Mouse (Mus musculus): ENCODE data around the gene Bpifb4. TPM values are rescaled to one million over a fixed set of nuclear protein-coding genes. Genes with fewer than 3 reads are reported as not detected.

Gene Bpifb4
- total and polyA plus RNA-seq, 2 experiments from 2014 or later = 0.16 TPM; not detected in 1

- H3K9me3 ChIP-seq (ENCODE audit: low read length) = no peaks in the 10 kb centered on the region
- H3K4me2 ChIP-seq (ENCODE audit: low read depth, low read length) = no peak overlapping the region
- 81% methylated on average over 6 of the region's 6 CpGs for WGBS
- H3K4me3 ChIP-seq (ENCODE audit: low read length) = no peak overlapping the region
- no peak for DNase-seq (ENCODE audit: low spot score)
- H3K4me1 ChIP-seq (ENCODE audit: insufficient read depth, low read length) = no peaks in the 10 kb centered on the region
- no peak for TF ChIP-seq CTCF (IDR thresholded peaks at IDR 0.05; ENCODE audit: low read depth)
- H3K9ac ChIP-seq (replicated peaks; ENCODE audit: low read length) = no peak overlapping the region
- no peak overlapping the region for H3K27ac ChIP-seq
- no peaks in the 10 kb centered on the region for H3K36me3 ChIP-seq (ENCODE audit: insufficient read depth, low read length)
- no peak for ATAC-seq
- no peaks in the 10 kb centered on the region for H3K27me3 ChIP-seq (ENCODE audit: insufficient read depth, low read length)
These were observed 16.8 kb upstream of the Bpifb4 start for GRCm38 (mm10) chr2:153921246-153921645.

DNA sequence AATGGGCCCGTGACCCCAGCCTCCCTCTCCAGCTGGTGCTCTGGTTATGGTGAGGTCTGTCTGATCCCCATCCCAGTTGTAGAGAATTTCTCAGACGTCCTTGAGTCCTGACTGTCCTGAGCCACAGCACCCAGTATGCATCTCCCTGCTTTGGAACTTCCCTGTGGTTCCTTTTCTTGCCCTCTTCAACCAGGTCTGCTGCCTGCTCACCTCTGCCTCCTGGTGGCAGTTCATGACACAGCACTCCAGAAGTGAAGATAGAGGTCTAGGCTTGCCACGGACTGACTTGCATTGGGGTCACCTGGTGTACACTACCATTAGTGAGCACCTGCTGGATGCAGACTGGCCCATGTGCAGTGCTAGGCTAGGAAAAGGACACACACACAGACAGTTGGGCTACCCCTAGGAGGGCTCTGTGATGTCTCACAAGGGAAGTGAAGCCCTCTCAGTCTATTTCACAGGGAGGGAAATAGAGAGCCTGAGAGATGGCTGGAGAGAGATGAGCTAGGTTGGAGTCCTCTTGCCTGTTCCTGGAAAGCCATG lies 8.1 kb upstream of the Bpifb4 start:
- Histone ChIP-seq H3K4me1 (ENCODE audit: insufficient read depth, low read length) (no peaks in the 10 kb centered on the region), H3K36me3 (ENCODE audit: insufficient read depth, low read length) (no peaks in the 10 kb centered on the region), H3K4me2 (ENCODE audit: low read depth, low read length) (no peak overlapping the region), H3K9ac (replicated peaks; ENCODE audit: low read length) (no peak overlapping the region), H3K9me3 (ENCODE audit: low read length) (no peaks in the 10 kb centered on the region), H3K27ac (no peak overlapping the region), H3K4me3 (ENCODE audit: low read length) (no peak overlapping the region), H3K27me3 (ENCODE audit: insufficient read depth, low read length) (no peaks in the 10 kb centered on the region)
- peak; percentile 97 for TF ChIP-seq CTCF (IDR thresholded peaks at IDR 0.05; ENCODE audit: low read depth)
- DNase-seq (ENCODE audit: low spot score) = peak; percentile 60
- peak; percentile 27; the same call in 1 of the 2 replicates for ATAC-seq
- WGBS = 34% methylated on average over 3 of the region's 3 CpGs

DNA sequence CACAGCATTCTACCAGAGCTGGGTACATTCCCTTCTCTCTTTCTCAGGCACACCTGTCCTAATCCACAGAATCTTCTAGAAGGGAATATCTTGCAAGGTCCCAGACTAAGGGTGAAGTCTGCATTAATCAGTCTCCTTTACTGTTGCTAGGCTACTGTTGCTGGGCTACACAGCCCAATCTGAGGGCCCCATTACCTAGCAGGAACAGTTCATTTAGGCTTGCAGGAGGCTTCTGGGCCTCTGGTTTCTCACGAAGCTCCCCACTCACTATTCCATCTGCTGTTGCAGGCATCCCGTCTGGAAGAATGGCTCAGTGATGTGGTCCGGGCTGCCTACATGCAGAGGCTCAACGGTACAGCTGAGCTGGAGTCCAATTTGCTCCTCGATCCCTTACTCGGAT lies 6.9 kb upstream of the Bpifb4 start:
- no peak for TF ChIP-seq CTCF (IDR thresholded peaks at IDR 0.05; ENCODE audit: low read depth)
- 53% methylated on average over 6 of the region's 6 CpGs for WGBS
- ATAC-seq = peak; percentile 42; the same call in 1 of the 2 replicates

GRCm38 (mm10) chr2:153933311-153933710 lies 4.7 kb upstream of the Bpifb4 start:
- no peak overlapping the region for H3K4me2 ChIP-seq (ENCODE audit: low read depth, low read length)
- 20% methylated on average over 6 of the region's 6 CpGs for WGBS
- H3K9me3 ChIP-seq (ENCODE audit: low read length) = no peaks in the 10 kb centered on the region
- no peaks in the 10 kb centered on the region for H3K4me1 ChIP-seq (ENCODE audit: insufficient read depth, low read length)
- no peak for TF ChIP-seq CTCF (IDR thresholded peaks at IDR 0.05; ENCODE audit: low read depth)
- no peaks in the 10 kb centered on the region for H3K36me3 ChIP-seq (ENCODE audit: insufficient read depth, low read length)
- no peak overlapping the region for H3K27ac ChIP-seq
- DNase-seq (ENCODE audit: low spot score) (peak; percentile 53), ATAC-seq (no peak)
- no peak overlapping the region for H3K4me3 ChIP-seq (ENCODE audit: low read length)
- H3K9ac ChIP-seq (replicated peaks; ENCODE audit: low read length) = no peak overlapping the region
- H3K27me3 ChIP-seq (ENCODE audit: insufficient read depth, low read length) = no peaks in the 10 kb centered on the region

More for the DNA sequence above, 6.9 kb upstream of the Bpifb4 start:
- Histone ChIP-seq H3K27ac (no peak overlapping the region), H3K27me3 (ENCODE audit: insufficient read depth, low read length) (no peaks in the 10 kb centered on the region), H3K36me3 (ENCODE audit: insufficient read depth, low read length) (no peaks in the 10 kb centered on the region), H3K4me3 (ENCODE audit: low read length) (no peak overlapping the region), H3K4me1 (ENCODE audit: insufficient read depth, low read length) (no peaks in the 10 kb centered on the region), H3K9me3 (ENCODE audit: low read length) (no peaks in the 10 kb centered on the region), H3K4me2 (ENCODE audit: low read depth, low read length) (no peak overlapping the region), H3K9ac (replicated peaks; ENCODE audit: low read length) (no peak overlapping the region)
- DNase-seq (ENCODE audit: low spot score) = peak; percentile 37

GRCm38 (mm10) chr2:153935348-153935747 lies 2.7 kb upstream of the Bpifb4 start:
- Histone ChIP-seq H3K36me3 (ENCODE audit: insufficient read depth, low read length) (no peaks in the 10 kb centered on the region), H3K27me3 (ENCODE audit: insufficient read depth, low read length) (no peaks in the 10 kb centered on the region), H3K9me3 (ENCODE audit: low read length) (no peaks in the 10 kb centered on the region), H3K4me3 (ENCODE audit: low read length) (no peak overlapping the region), H3K27ac (no peak overlapping the region), H3K9ac (replicated peaks; ENCODE audit: low read length) (no peak overlapping the region), H3K4me2 (ENCODE audit: low read depth, low read length) (no peak overlapping the region), H3K4me1 (ENCODE audit: insufficient read depth, low read length) (no peaks in the 10 kb centered on the region)
- WGBS = 87% methylated on average over 6 of the region's 6 CpGs
- peak; percentile 16; the same call in 1 of the 2 replicates for TF ChIP-seq CTCF (IDR thresholded peaks at IDR 0.05; ENCODE audit: low read depth)
- DNase-seq (ENCODE audit: low spot score) = no peak
- no peak for ATAC-seq

DNA sequence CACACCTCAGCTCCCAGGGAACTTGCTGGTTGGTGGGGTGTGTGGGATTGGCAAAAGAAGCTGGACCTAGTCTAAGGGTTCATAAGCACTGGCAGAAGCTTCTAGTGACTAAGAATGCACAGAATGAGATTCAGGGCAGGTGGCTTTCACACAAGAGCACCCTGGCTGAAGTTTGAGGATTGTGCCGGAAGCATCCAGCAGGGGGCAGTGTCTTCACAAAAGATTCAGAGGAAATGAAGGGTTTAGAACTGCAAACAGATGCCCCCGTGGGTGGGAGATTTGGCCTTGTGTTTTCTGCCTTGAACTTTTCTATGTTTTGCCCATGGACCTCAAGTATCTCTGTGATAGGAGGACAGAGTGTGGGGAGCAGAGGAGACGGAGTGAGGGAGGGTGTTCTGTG lies 5.5 kb downstream of the Bpifb4 start:
- ATAC-seq = no peak
- no peaks in the 10 kb centered on the region for H3K4me1 ChIP-seq (ENCODE audit: insufficient read depth, low read length)
- no peak overlapping the region for H3K27ac ChIP-seq
- no peaks in the 10 kb centered on the region for H3K27me3 ChIP-seq (ENCODE audit: insufficient read depth, low read length)
- DNase-seq (ENCODE audit: low spot score) = peak; percentile 63
- H3K4me2 ChIP-seq (ENCODE audit: low read depth, low read length) = no peak overlapping the region
- WGBS = 38% methylated on average over 3 of the region's 3 CpGs
- H3K9me3 ChIP-seq (ENCODE audit: low read length) = no peaks in the 10 kb centered on the region
- H3K36me3 ChIP-seq (ENCODE audit: insufficient read depth, low read length) = no peaks in the 10 kb centered on the region
- H3K9ac ChIP-seq (replicated peaks; ENCODE audit: low read length) = no peak overlapping the region
- TF ChIP-seq CTCF (IDR thresholded peaks at IDR 0.05; ENCODE audit: low read depth) = peak; percentile 77
- H3K4me3 ChIP-seq (ENCODE audit: low read length) = no peak overlapping the region

- 85% methylated on average over 8 of the region's 8 CpGs for WGBS
- TF ChIP-seq CTCF (IDR thresholded peaks at IDR 0.05; ENCODE audit: low read depth) = no peak
- Histone ChIP-seq H3K4me3 (ENCODE audit: low read length) (no peak overlapping the region), H3K27me3 (ENCODE audit: insufficient read depth, low read length) (no peaks in the 10 kb centered on the region), H3K27ac (no peak overlapping the region), H3K9me3 (ENCODE audit: low read length) (no peaks in the 10 kb centered on the region), H3K36me3 (ENCODE audit: insufficient read depth, low read length) (no peaks in the 10 kb centered on the region), H3K9ac (replicated peaks; ENCODE audit: low read length) (no peak overlapping the region), H3K4me1 (ENCODE audit: insufficient read depth, low read length) (no peaks in the 10 kb centered on the region), H3K4me2 (ENCODE audit: low read depth, low read length) (no peak overlapping the region)
- ATAC-seq = no peak
- DNase-seq (ENCODE audit: low spot score) = no peak
These were observed 6.6 kb downstream of the Bpifb4 start for GRCm38 (mm10) chr2:153944567-153944966.

Data from hindbrain, postnatal 0 days (tissue).